Mouse (Mus musculus) ES-E14 (cell line): ENCODE results near the gene Gne. TPM values are rescaled to one million over a fixed set of nuclear protein-coding genes. Genes with fewer than 3 reads are reported as not detected.
A peak's percentile ranks its signal among the peaks of the same experiment; 100 is the strongest.
"Not testable (repeated sequence)": the region's sequence is repeated elsewhere in the genome, so short reads cannot be mapped to it uniquely, and the experiment has no call there.

Experiments used
- DNase-seq: peaks from one replicate; pipeline ENCODE4 v3.0.0-alpha.2; 2013; ENCODE audit warnings: low read depth, low spot score
- H3K27ac ChIP-seq: 2 replicates; pipeline ENCODE4 v1.5.1; 2012; ENCODE audit warnings: low read depth, mild to moderate bottlenecking, low read length, moderate library complexity, mixed read lengths; ENCODE audit not compliant: poor library complexity, insufficient read depth, severe bottlenecking
- H3K36me3 ChIP-seq: 2 replicates; pipeline ENCODE4 v1.6.1; 2012; ENCODE audit warnings: mild to moderate bottlenecking, low read length, moderate library complexity, mixed read lengths; ENCODE audit not compliant: control insufficient read depth, poor library complexity, insufficient read depth, severe bottlenecking
- H3K4me1 ChIP-seq, 2 experiments: fragments of 150-350 bp in 1 of 2; sonication (generic) in 1 of 2; 2 replicates each; pipeline ENCODE4 v1.6.1; 2012; ENCODE audit warnings: low read length in 2 of 2, mild to moderate bottlenecking in 1 of 2, mixed read lengths in 1 of 2; ENCODE audit not compliant: control insufficient read depth in 2 of 2, insufficient read depth in 2 of 2, poor library complexity in 1 of 2
- H3K4me3 ChIP-seq, 2 experiments: fragments of 150-350 bp in 1 of 2; sonication (generic) in 1 of 2; 2 replicates each; pipeline ENCODE4 v1.5.1; 2012; ENCODE audit warnings: low read length in 2 of 2, low read depth in 1 of 2, mild to moderate bottlenecking in 1 of 2, mixed read lengths in 1 of 2; ENCODE audit not compliant: insufficient read depth in 1 of 2, poor library complexity in 1 of 2, severe bottlenecking in 1 of 2
- H3K9ac ChIP-seq: 2 replicates; pipeline ENCODE4 v1.6.1; 2012; ENCODE audit warnings: low read depth, mild to moderate bottlenecking, low read length, mixed read lengths; ENCODE audit not compliant: poor library complexity, insufficient read depth, severe bottlenecking
- H3K9me3 ChIP-seq: fragments of 150-350 bp; sonication (generic); 2 replicates; pipeline ENCODE4 v1.6.1; 2012; ENCODE audit warnings: low read depth, mild to moderate bottlenecking, low read length; ENCODE audit not compliant: control insufficient read depth, insufficient read depth
- CHD2 ChIP-seq: IDR thresholded peaks from 2 replicates; pipeline ENCODE4 v1.6.1; 2014; ENCODE audit warnings: mild to moderate bottlenecking, low read depth, low read length, inconsistent platforms
- HCFC1 ChIP-seq: IDR thresholded peaks from 2 replicates; pipeline ENCODE4 v1.6.1; 2012; ENCODE audit warnings: low read length, inconsistent platforms, borderline replicate concordance; ENCODE audit not compliant: insufficient read depth
- MAFK ChIP-seq: IDR thresholded peaks from 2 replicates; pipeline ENCODE4 v1.6.1; 2014; ENCODE audit warnings: mild to moderate bottlenecking, low read depth, low read length, inconsistent platforms; ENCODE audit not compliant: insufficient read depth
- ZC3H11A ChIP-seq: IDR thresholded peaks from 2 replicates; pipeline ENCODE4 v1.6.1; 2012; ENCODE audit warnings: low read depth, mild to moderate bottlenecking, inconsistent platforms, low read length, borderline replicate concordance
- ZNF384 ChIP-seq: IDR thresholded peaks from 2 replicates; pipeline ENCODE4 v1.6.1; 2012; ENCODE audit warnings: low read depth, low read length, inconsistent platforms
- in situ Hi-C, 2 experiments: fragments of 600-800 bp; cut with MboI; formaldehyde crosslinking; loops; one replicate each; pipeline ENCODE4 v1.15.1; 2025; ENCODE audit warnings: low sequenced_read_pairs in 2 of 2, inconsistent platforms in 1 of 2; ENCODE audit not compliant: unreplicated experiment in 2 of 2
- total RNA-seq: library from RNA; depleted of rRNA; stranded (reverse); fragments of 300-350 nt; gene quantifications from 2 replicates; pipeline ENCODE4 v1.2.3, GENCODE M21; 2012

Gene Gne
- total RNA-seq, 1 experiment = 20.5 TPM

DNA sequence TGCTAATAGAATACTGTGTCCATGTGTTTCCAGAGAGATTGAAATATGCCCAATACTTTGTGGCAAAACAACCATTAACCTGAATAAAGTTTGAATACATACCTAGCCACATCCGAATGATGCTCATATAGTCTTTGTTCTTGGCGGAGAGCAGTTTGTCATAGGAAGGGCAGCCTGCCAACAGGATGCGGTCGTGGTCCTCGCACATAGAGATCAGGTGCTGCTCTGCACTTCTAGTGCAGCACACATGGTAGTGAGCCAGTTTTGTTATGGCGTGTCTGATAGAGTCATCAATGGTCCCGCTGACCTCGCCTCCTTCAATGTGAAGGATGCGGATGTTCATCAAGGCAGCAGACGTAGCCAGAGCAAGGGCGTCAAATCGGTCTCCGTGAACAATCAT is 24.3 kb downstream of the Gne start:
- H3K9ac ChIP-seq = no peak overlapping the region
- H3K4me1 ChIP-seq = peaks cover 5 to 7% of the 10 kb centered on the region in 2 experiments; a peak in 3 of 4 replicates
- H3K36me3 ChIP-seq = peaks cover 3% of the 10 kb centered on the region; the same call in 1 of the 2 replicates
- in situ Hi-C loops = no loop called here
- no peak overlapping the region for H3K27ac ChIP-seq
- no peak for DNase-seq
- H3K4me3 ChIP-seq = no peak overlapping the region; a peak in 1 of 4 replicates
- TF ChIP-seq HCFC1 (no peak), MAFK (no peak), ZC3H11A (no peak), ZNF384 (no peak), CHD2 (no peak)
- no peaks in the 10 kb centered on the region for H3K9me3 ChIP-seq

DNA sequence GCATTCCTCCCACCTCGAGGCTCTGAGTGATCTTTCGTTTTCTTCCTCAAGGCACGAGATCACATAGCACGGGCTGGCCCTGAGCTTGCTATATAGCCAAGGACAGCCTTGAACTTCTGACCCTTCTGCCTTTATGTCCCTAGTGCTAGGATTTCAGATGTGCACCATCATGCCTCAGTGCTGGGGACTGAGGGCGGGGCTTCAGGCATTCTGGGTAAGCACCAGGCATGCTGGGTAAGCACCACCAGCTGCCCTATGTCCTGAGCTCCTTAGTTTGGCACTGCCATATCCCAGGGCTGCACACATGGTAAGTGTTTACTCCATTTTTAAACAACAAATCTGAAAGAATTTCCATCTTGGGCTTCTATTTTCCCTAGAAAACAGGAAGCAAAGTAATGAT is 34.2 kb downstream of the Gne start:
- peak; percentile 40 for DNase-seq
- TF ChIP-seq MAFK (peak; percentile 35; the same call in 1 of the 2 replicates), ZC3H11A (no peak)
- no peak overlapping the region for H3K27ac ChIP-seq
- H3K36me3 ChIP-seq = no peaks in the 10 kb centered on the region
- peaks cover 3 to 5% of the 10 kb centered on the region in 2 experiments; a peak in 1 of 4 replicates for H3K4me1 ChIP-seq
- peak overlapping the region; percentile 46; the same call in 1 of the 2 replicates for H3K9ac ChIP-seq
- no peaks in the 10 kb centered on the region for H3K9me3 ChIP-seq
- peak overlapping the region; percentile 30 to 58 for H3K4me3 ChIP-seq
- in situ Hi-C loops = no loop called here

DNA sequence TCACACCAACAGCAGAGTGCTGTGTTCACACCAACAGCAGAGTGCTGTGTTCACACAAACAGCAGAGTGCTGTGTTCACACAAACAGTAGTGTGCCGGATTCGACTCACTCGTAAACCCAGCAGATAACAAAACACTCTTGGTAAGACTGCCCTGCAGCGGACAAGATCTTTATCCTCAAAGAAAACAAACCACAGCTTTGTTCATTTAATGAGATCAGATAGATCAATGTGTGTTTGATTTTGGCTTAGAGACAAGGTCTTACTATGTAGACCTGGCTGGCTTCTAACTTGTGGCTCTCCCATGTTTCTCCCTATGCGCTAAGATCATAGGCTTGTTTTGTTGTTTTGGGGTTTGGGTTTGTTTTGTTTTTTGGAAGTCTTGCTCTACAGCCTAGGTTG is 37.9 kb downstream of the Gne start:
- Histone ChIP-seq H3K4me3 (no peak overlapping the region), H3K27ac (no peak overlapping the region), H3K9ac (no peak overlapping the region), H3K36me3 (peaks cover 8% of the 10 kb centered on the region; the same call in 1 of the 2 replicates), H3K9me3 (no peaks in the 10 kb centered on the region), H3K4me1 (peaks cover 6 to 10% of the 10 kb centered on the region in 2 experiments)
- TF ChIP-seq ZNF384 (no peak), MAFK (no peak), ZC3H11A (no peak), CHD2 (no peak), HCFC1 (no peak)
- in situ Hi-C loops = no loop called here
- no peak for DNase-seq

DNA sequence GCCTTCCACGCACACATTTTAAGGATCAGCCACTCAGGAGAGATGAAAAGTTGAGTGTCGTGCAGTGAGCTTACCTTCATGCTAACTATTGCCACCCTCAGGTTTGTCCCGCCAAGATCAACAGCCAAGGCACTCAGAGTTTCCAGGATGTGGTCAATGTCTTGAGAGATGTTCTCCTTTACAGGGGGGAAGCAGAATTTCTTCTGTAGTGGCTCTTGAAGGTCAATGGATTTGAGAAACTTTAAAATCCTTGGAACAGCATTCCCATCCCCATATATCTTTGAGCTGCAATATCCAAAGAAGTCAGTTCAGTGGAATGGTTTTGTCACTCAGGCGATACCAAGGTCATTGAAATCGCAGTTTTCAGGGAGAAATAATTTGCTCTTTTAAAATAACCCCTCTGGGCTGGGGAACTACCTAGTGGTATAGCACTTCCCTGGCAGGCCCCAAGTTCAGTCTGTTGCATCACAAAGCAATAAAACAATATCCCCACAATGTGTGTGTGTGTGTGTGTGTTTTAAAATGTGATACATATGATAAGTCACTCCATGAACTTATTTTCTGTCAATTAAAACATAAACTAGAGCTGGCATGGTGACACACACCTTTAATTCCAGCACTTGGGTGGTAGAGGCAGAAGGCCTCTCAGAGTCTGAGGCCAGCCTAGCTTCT is 39.2 kb downstream of the Gne start:
- H3K4me3 ChIP-seq = no peak overlapping the region
- in situ Hi-C loops = no loop called here
- peaks cover 6 to 7% of the 10 kb centered on the region in 2 experiments for H3K4me1 ChIP-seq
- DNase-seq = no peak
- TF ChIP-seq CHD2 (no peak), MAFK (no peak), HCFC1 (no peak), ZC3H11A (no peak), ZNF384 (no peak)
- no peak overlapping the region for H3K27ac ChIP-seq
- peaks cover 14% of the 10 kb centered on the region; the same call in 1 of the 2 replicates for H3K36me3 ChIP-seq
- no peaks in the 10 kb centered on the region for H3K9me3 ChIP-seq
- H3K9ac ChIP-seq = no peak overlapping the region

DNA sequence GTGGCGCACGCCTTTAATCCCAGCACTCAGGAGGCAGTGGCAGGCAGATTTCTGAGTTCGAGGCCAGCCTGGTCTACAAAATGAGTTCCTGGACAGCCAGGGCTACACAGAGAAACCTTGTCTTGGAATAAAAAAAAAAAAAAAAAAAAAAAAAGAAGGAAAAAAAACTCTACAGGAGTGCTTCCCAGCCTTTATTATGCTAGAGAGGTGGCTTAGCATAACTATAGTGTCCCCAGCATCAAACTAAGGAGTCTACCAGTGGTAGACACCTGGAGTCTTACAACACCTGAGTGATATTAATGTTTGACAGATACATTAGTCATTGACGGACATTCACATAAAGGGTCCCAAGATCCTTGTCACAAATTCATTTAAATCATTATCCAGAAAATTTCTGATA is 40.8 kb downstream of the Gne start:
- H3K9me3 ChIP-seq, DNase-seq, H3K9ac ChIP-seq, H3K4me3 ChIP-seq, in situ Hi-C loops, H3K27ac ChIP-seq, H3K4me1 ChIP-seq: not testable (repeated sequence)
- H3K36me3 ChIP-seq = peaks cover 16% of the 10 kb centered on the region; the same call in 1 of the 2 replicates
- TF ChIP-seq ZNF384 = peak; percentile 94
